In genomic region chr1:87170458-87170857, GRCm38 (mm10) we compare ENCODE assay signal across 17 mouse cellular contexts. TPM values are rescaled to one million over a fixed set of nuclear protein-coding genes. Genes with fewer than 3 reads are reported as not detected.
DNase-seq lines count a peak whose midpoint lies in the region; ATAC-seq lines count a peak whose summit lies in the region.
"Had no signal": no experiment of that assay in that cellular context is flagged by ENCODE, and none has a peak within 500 bp of the region (broad histone marks: within the 10 kb centered on the region; RNA-seq: fewer than 3 reads in every experiment).

No protein-coding gene starts in this region.

- H3K36me3 ChIP-seq in heart, embryonic 12.5 days, result no peaks in the 10 kb centered on the region
- H3K36me3 ChIP-seq in embryonic facial prominence, embryonic 10.5 days (replicated peaks), result no peaks in the 10 kb centered on the region
- H3K36me3 ChIP-seq in hindbrain, embryonic 12.5 days, result no peaks in the 10 kb centered on the region
- H3K36me3 ChIP-seq in midbrain, embryonic 14.5 days (ENCODE audit: control insufficient read depth, insufficient read depth, low read length), result no peaks in the 10 kb centered on the region
- H3K36me3 ChIP-seq: stomach, embryonic 15.5 days had no signal

- no peaks in the 10 kb centered on the region for H3K9me3 ChIP-seq in heart, embryonic 12.5 days (replicated peaks)
- no peaks in the 10 kb centered on the region for H3K9me3 ChIP-seq in embryonic facial prominence, embryonic 10.5 days
- no peaks in the 10 kb centered on the region for H3K9me3 ChIP-seq in hindbrain, embryonic 12.5 days (replicated peaks)
- H3K9me3 ChIP-seq in midbrain, embryonic 14.5 days (ENCODE audit: control insufficient read depth, low read length), result no peaks in the 10 kb centered on the region
- H3K9me3 ChIP-seq: stomach, embryonic 15.5 days had no signal

- no peak overlapping the region; the same call in 1 of the 2 replicates for H3K9ac ChIP-seq in heart, embryonic 12.5 days
- H3K9ac ChIP-seq in hindbrain, embryonic 12.5 days, result no peak overlapping the region
- no peak overlapping the region for H3K9ac ChIP-seq in midbrain, embryonic 14.5 days (replicated peaks; ENCODE audit: low read length)
- H3K9ac ChIP-seq: stomach, embryonic 15.5 days had no signal

- peaks cover 11% of the 10 kb centered on the region for H3K4me1 ChIP-seq in heart, embryonic 12.5 days (replicated peaks)
- peaks cover 43% of the 10 kb centered on the region for H3K4me1 ChIP-seq in embryonic facial prominence, embryonic 10.5 days
- H3K4me1 ChIP-seq in hindbrain, embryonic 12.5 days, result peaks cover 52% of the 10 kb centered on the region
- H3K4me1 ChIP-seq in midbrain, embryonic 14.5 days (ENCODE audit: control insufficient read depth, insufficient read depth, low read length), result peaks cover 36% of the 10 kb centered on the region

- 11% methylated on average over 19 of the region's 19 CpGs for WGBS in heart, embryonic 12.5 days
- WGBS in embryonic facial prominence, embryonic 10.5 days, result 8% methylated on average over 19 of the region's 19 CpGs
- WGBS in hindbrain, embryonic 12.5 days, result 12% methylated on average over 19 of the region's 19 CpGs
- 10% methylated on average over 19 of the region's 19 CpGs for WGBS in midbrain, embryonic 14.5 days

- H3K27me3 ChIP-seq in heart, embryonic 12.5 days (replicated peaks), result peaks cover 88% of the 10 kb centered on the region
- H3K27me3 ChIP-seq in embryonic facial prominence, embryonic 10.5 days (replicated peaks; ENCODE audit: low read depth, poor library complexity, severe bottlenecking), result peaks cover 96% of the 10 kb centered on the region
- H3K27me3 ChIP-seq in hindbrain, embryonic 12.5 days, result peaks cover 41% of the 10 kb centered on the region
- H3K27me3 ChIP-seq in midbrain, embryonic 14.5 days (ENCODE audit: control insufficient read depth, insufficient read depth, low read length), result no peaks in the 10 kb centered on the region
- H3K27me3 ChIP-seq: Patski had no signal

- no peak overlapping the region for H3K27ac ChIP-seq in heart, embryonic 12.5 days (ENCODE audit: poor library complexity, severe bottlenecking)
- H3K27ac ChIP-seq in embryonic facial prominence, embryonic 10.5 days (replicated peaks), result no peak overlapping the region
- H3K27ac ChIP-seq in hindbrain, embryonic 12.5 days, result peak overlapping the region; percentile 77
- no peak overlapping the region for H3K27ac ChIP-seq in midbrain, embryonic 14.5 days (replicated peaks; ENCODE audit: low read depth, low read length)
- H3K27ac ChIP-seq: stomach, embryonic 15.5 days had no signal

- DNase-seq in heart, adult 18-20 months, result no peak
- DNase-seq in embryonic facial prominence, embryonic 10.5 days (ENCODE audit: low spot score), result peak; percentile 53
- DNase-seq in midbrain, embryonic 14.5 days, result peak; percentile 46
- no peak for DNase-seq in cerebellum, adult 11-12 months
- DNase-seq in layer of hippocampus, adult 18-20 months (ENCODE audit: low spot score in 2 of 2), result no peak
- no peak for DNase-seq in spleen, postnatal 14 days (ENCODE audit: low spot score in 2 of 2)
- DNase-seq: adrenal gland, postnatal 25 days; cerebellum, adult 9-10 months; gastrocnemius, postnatal 36 days; lung, adult 18-20 months had no signal

- H3K4me2 ChIP-seq in heart, embryonic 12.5 days, result peak overlapping the region; percentile 33
- H3K4me2 ChIP-seq in hindbrain, embryonic 12.5 days (replicated peaks), result peak overlapping the region; percentile 13
- no peak overlapping the region for H3K4me2 ChIP-seq in midbrain, embryonic 14.5 days (ENCODE audit: low read length)
- H3K4me2 ChIP-seq: stomach, embryonic 15.5 days had no signal

- H3K4me3 ChIP-seq in heart, embryonic 12.5 days, result no peak overlapping the region
- peak overlapping the region; percentile 33 for H3K4me3 ChIP-seq in embryonic facial prominence, embryonic 10.5 days
- no peak overlapping the region for H3K4me3 ChIP-seq in hindbrain, embryonic 12.5 days
- H3K4me3 ChIP-seq in midbrain, embryonic 14.5 days (replicated peaks; ENCODE audit: low read depth, low read length), result no peak overlapping the region
- H3K4me3 ChIP-seq: erythroblast, embryonic 14.5 days; stomach, embryonic 15.5 days had no signal

- no peak for ATAC-seq in heart, embryonic 12.5 days (ENCODE audit: insufficient number of reproducible peaks, low FRiP score)
- peak; percentile 39 for ATAC-seq in hindbrain, embryonic 12.5 days (ENCODE audit: low FRiP score)
- ATAC-seq in midbrain, embryonic 14.5 days (ENCODE audit: low FRiP score, low TSS enrichment), result peak; percentile 51; the same call in 1 of the 2 replicates
- ATAC-seq: Patski had no signal

RNA-seq across cellular contexts. Expression of gene Prss56, which starts 12.7 kb away (rescaled TPM):
- not detected in 2 replicates for polyA plus RNA-seq in heart, embryonic 12.5 days (2016; fragmentation: Nextera tagmentation; extraction: Ambion mirVana)
- not detected for total RNA-seq in heart, adult 18-20 months (2021)
- polyA plus RNA-seq in embryonic facial prominence, embryonic 10.5 days (2016; fragmentation: Nextera tagmentation; extraction: Ambion mirVana), result 0.71 and 0.94 TPM in 2 replicates
- 3.6 and 9.3 TPM in 2 replicates for polyA plus RNA-seq in hindbrain, embryonic 12.5 days (2016; fragmentation: Nextera tagmentation; extraction: Ambion mirVana)
- 0.32 TPM in 1 of 2 replicates, not detected in the other for polyA plus RNA-seq in midbrain, embryonic 14.5 days (2014; fragmentation: Nextera tagmentation; extraction: Ambion mirVana)
- total RNA-seq in layer of hippocampus, adult 18-20 months (2021), result under 1 TPM in 1 of 2 experiments, not detected in 1; 0.15 TPM
- total RNA-seq: adrenal gland, postnatal 25 days; gastrocnemius, postnatal 36 days; monocyte, adult 5-6 weeks had no signal
- polyA plus RNA-seq: erythroblast, embryonic 14.5 days; stomach, embryonic 15.5 days had no signal

RNA-seq across cellular contexts. Expression of gene Ecel1, which starts 14.1 kb away (rescaled TPM):
- 0.22 and 0.50 TPM in 2 replicates for polyA plus RNA-seq in heart, embryonic 12.5 days (2016; fragmentation: Nextera tagmentation; extraction: Ambion mirVana)
- total RNA-seq in heart, adult 18-20 months (2021), result not detected
- 1.2 and 3.1 TPM in 2 replicates for polyA plus RNA-seq in embryonic facial prominence, embryonic 10.5 days (2016; fragmentation: Nextera tagmentation; extraction: Ambion mirVana)
- 29.2 and 33.6 TPM in 2 replicates for polyA plus RNA-seq in hindbrain, embryonic 12.5 days (2016; fragmentation: Nextera tagmentation; extraction: Ambion mirVana)
- polyA plus RNA-seq in midbrain, embryonic 14.5 days (2014; fragmentation: Nextera tagmentation; extraction: Ambion mirVana), result 5.1 and 5.3 TPM in 2 replicates
- 1 to 10 TPM; 1.9 to 3.2 TPM for total RNA-seq in layer of hippocampus, adult 18-20 months (2021)
- total RNA-seq: gastrocnemius, postnatal 36 days; monocyte, adult 5-6 weeks had no signal
- polyA plus RNA-seq: erythroblast, embryonic 14.5 days had no signal

RNA-seq across cellular contexts. Expression of gene Chrnd, which starts 19.9 kb away (rescaled TPM):
- polyA plus RNA-seq in heart, embryonic 12.5 days (2016; fragmentation: Nextera tagmentation; extraction: Ambion mirVana), result 0.08 TPM in 1 of 2 replicates, not detected in the other
- not detected for total RNA-seq in heart, adult 18-20 months (2021)
- polyA plus RNA-seq in embryonic facial prominence, embryonic 10.5 days (2016; fragmentation: Nextera tagmentation; extraction: Ambion mirVana), result 0.13 and 0.17 TPM in 2 replicates
- polyA plus RNA-seq in hindbrain, embryonic 12.5 days (2016; fragmentation: Nextera tagmentation; extraction: Ambion mirVana), result 0.14 and 0.64 TPM in 2 replicates
- not detected in 2 replicates for polyA plus RNA-seq in midbrain, embryonic 14.5 days (2014; fragmentation: Nextera tagmentation; extraction: Ambion mirVana)
- not detected for total RNA-seq in layer of hippocampus, adult 18-20 months (2021)
- total RNA-seq: adrenal gland, postnatal 25 days; left cerebral cortex, adult 8-10 months; monocyte, adult 5-6 weeks had no signal
- polyA plus RNA-seq: erythroblast, embryonic 14.5 days; Patski had no signal

RNA-seq across cellular contexts. Expression of gene Chrng, which starts 34.0 kb away (rescaled TPM):
- 0.73 and 1.8 TPM in 2 replicates for polyA plus RNA-seq in heart, embryonic 12.5 days (2016; fragmentation: Nextera tagmentation; extraction: Ambion mirVana)
- total RNA-seq in heart, adult 18-20 months (2021), result not detected
- 0.35 and 0.39 TPM in 2 replicates for polyA plus RNA-seq in embryonic facial prominence, embryonic 10.5 days (2016; fragmentation: Nextera tagmentation; extraction: Ambion mirVana)
- polyA plus RNA-seq in hindbrain, embryonic 12.5 days (2016; fragmentation: Nextera tagmentation; extraction: Ambion mirVana), result 0.90 and 3.0 TPM in 2 replicates
- polyA plus RNA-seq in midbrain, embryonic 14.5 days (2014; fragmentation: Nextera tagmentation; extraction: Ambion mirVana), result not detected in 2 replicates
- not detected for total RNA-seq in layer of hippocampus, adult 18-20 months (2021)
- total RNA-seq: adrenal gland, postnatal 25 days; left cerebral cortex, adult 8-10 months; monocyte, adult 5-6 weeks had no signal
- polyA plus RNA-seq: erythroblast, embryonic 14.5 days; Patski had no signal

RNA-seq across cellular contexts. Expression of gene Eif4e2, which starts 43.3 kb away (rescaled TPM):
- 141 and 145 TPM in 2 replicates for polyA plus RNA-seq in heart, embryonic 12.5 days (2016; fragmentation: Nextera tagmentation; extraction: Ambion mirVana)
- total RNA-seq in heart, adult 18-20 months (2021), result 10 to 100 TPM; 50.2 to 51.8 TPM
- polyA plus RNA-seq in embryonic facial prominence, embryonic 10.5 days (2016; fragmentation: Nextera tagmentation; extraction: Ambion mirVana), result 175 and 185 TPM in 2 replicates
- 148 and 150 TPM in 2 replicates for polyA plus RNA-seq in hindbrain, embryonic 12.5 days (2016; fragmentation: Nextera tagmentation; extraction: Ambion mirVana)
- polyA plus RNA-seq in midbrain, embryonic 14.5 days (2014; fragmentation: Nextera tagmentation; extraction: Ambion mirVana), result 53.5 and 75.5 TPM in 2 replicates
- 10 to 100 TPM; 56.9 to 59.4 TPM for total RNA-seq in layer of hippocampus, adult 18-20 months (2021)

Comparison
In these comparisons a context has a peak if more than half of its experiments do, and no peak if none do; other contexts are left out.
1. DNase-seq: peak in embryonic facial prominence, embryonic 10.5 days (single experiment) and midbrain, embryonic 14.5 days (single experiment); none in heart, adult 18-20 months (0 of 2), cerebellum, adult 11-12 months (single experiment), layer of hippocampus, adult 18-20 months (0 of 2) and spleen, postnatal 14 days (0 of 2).